Mouse (Mus musculus): ENCODE measurements around the gene Cd68. TPM values are rescaled to one million over a fixed set of nuclear protein-coding genes. Genes with fewer than 3 reads are reported as not detected.
A peak's percentile ranks its signal among the peaks of the same experiment; 100 is the strongest.
"Not testable (repeated sequence)": the region's sequence is repeated elsewhere in the genome, so short reads cannot be mapped to it uniquely, and the experiment has no call there.

Gene Cd68
- total RNA-seq (2021), result 10 to 100 TPM; 13.1 to 18.5 TPM
- long read RNA-seq, experiment 1, partial matches to known transcripts, result 0 of 4 reads
- long read RNA-seq, experiment 1, other reads (novel, unspliced or antisense), result 0 of 4 reads
- long read RNA-seq, experiment 2, transcript Cd68-201 (6 exons, 1,230 nt), result major isoform, 8 of 15 reads
- long read RNA-seq, experiment 2, partial matches to known transcripts, result 3 of 15 reads
- long read RNA-seq, experiment 2, other reads (novel, unspliced or antisense), result 1 of 15 reads

DNA sequence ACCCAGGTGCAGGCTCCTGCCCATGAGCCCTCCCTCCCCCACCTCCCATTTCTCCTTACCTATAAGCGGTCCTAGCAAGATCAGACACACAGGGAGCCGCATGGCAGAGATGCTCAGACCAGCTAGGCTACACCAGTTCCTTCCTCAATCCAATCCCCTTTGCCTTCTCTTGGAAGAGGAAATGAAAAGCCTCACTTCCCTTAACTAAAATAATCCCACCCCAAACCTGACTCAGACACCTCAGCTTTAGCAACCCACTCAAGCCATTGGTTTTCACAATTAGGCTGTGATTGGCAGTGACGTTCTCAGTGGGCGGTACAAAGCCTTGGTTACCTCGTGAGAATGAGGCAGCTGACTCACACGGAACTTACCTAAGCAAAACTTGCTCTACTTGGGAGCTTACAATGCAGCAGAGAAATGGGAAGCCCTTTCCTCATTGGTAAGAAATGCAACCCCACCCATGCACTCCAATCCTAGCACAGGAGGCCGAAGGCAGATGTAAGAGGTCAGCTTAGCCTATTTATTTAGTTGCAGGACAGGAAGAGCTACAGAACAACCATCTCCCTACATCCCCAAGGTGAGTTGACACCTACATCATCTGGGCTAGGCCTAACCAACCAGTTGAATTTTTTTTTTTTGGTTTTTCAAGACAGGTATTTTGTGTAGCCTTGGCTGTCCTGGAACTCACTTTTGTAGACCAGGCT is at the start of gene Cd68:
TSS of gene Cd68 (minus strand) at position 193 of the 704 bp plus-strand sequence.
- DNase-seq (ENCODE audit: low spot score in 2 of 2), result peak in 1 of 2 experiments; percentile 82

DNA sequence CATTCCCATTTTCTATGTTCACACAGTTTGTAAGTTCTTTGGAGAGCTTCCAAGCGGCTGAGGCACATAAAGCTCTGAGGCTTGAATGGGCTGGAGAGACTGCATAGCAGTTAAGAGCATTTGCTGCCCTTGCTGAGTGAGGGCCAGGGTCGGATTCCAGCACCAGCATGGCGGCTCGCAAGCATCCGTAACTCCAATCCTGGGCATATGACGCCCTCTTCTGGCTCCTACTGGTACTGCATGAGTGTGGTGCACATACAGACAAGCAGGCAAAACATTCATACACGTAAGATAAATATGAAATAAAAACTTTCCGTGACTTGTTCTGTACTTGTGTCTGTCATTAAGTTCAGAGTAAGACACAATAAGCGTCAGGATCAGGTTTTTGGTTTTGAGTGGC is 49.5 kb upstream of the Cd68 start:
- no peak for DNase-seq (ENCODE audit: low spot score in 2 of 2)

DNA sequence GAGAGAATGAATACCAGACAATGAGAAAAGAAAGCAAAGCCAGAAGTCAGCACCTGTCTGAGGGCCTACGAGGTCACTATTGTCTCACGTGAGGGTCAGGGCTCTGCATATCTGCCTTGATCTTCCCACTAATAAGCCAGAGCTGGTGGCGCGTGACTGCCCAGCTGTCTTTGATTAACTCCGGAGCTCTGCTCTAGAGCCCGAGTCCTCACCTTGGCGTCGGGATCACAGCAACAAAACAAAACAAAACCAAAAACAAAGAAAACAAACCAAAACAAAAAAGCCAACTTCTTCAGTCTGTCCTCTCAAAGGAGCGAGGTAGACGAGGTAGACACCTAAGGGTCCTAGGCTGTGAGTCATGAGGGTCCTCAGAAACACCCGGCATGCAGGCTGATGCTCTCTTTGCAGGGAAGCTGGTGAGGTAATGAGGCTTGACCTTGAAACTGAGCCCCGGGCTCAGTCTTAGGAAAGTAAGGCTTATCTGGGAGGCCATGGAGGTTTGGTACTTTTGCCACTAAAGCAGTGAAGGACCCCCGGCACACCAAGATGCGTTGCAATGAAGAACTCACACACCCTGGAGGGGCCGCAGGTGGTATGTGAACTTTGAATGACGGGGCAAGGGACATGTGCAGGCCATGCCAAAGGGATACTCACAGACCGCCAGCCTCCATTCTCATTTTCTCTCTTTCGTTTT is 48.8 kb upstream of the Cd68 start:
- no peak for DNase-seq (ENCODE audit: low spot score in 2 of 2)

DNA sequence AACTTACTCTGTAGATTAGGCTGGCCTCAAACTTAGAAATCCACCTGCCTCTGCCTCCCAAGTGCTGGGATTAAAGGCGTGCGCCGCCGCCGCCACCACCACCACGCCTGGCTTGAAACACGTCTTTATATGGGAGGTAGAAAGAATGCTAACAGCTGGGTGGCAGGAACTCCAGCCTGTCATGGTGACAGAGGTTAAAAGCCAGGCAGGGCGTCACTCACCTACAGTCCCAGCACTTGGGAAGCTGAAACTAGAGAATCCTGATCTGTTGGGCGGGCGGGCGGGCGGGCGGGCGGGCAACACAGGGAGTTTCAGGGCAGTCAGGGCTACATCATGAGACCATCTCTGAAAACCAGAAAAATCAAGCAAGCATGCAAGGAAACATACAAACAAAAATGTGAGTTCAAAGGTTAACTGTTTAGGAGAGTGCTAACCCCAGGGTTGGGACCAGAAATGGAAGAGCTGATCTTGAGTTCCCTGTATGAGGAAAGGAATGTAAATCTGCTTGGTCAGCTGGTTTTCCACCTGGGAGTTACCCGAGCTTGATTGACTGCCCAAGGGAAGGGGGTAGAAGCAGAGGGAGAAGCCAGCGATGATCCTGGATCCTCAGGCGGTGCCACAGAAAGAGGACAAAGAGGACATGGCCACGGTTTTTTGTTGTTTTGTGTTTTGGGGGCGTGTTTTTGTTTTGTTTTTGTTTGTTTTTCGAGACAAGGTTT is 47.2 kb upstream of the Cd68 start:
- DNase-seq (ENCODE audit: low spot score in 2 of 2), result no peak

DNA sequence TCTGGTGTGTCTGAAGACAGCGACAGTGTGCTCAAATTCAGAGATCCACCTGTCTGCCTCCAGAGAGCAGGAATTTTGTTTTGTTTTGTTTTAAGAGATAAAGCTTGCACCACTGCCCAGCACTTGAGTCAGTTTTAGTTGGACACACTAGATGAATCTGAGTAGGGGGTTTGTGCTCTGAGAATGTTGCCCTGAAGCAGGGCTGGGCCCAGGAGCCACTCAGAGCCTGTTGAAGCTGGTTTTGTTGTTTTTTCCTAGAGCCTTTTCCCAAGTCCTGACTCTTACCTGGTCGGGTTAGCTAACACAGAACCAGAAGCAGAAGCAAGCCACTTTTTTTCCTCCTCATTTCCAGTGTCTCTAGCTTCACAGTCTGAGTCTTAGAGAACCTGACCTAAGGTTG is 45.1 kb upstream of the Cd68 start:
- no peak for DNase-seq (ENCODE audit: low spot score in 2 of 2)

DNA sequence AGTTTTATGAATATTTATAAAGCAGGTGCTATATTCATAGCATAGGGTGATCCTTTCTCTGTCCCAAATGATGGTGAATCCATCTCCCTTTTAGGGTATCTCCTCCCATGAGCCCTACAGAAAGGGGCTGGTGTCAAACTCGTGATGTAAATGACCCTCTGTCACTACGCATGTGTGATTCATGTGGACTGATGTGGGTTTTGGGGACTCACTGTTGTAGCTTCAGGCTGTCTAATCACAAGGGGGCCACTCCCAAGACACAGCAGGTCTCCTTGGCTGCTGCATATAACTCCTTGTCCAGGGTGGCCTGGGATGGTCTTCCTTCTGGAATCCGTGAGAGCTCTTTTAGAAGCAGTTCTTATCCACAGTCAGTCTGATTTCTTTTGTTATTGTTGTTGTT is 44.5 kb upstream of the Cd68 start:
- DNase-seq (ENCODE audit: low spot score in 2 of 2), result no peak

DNA sequence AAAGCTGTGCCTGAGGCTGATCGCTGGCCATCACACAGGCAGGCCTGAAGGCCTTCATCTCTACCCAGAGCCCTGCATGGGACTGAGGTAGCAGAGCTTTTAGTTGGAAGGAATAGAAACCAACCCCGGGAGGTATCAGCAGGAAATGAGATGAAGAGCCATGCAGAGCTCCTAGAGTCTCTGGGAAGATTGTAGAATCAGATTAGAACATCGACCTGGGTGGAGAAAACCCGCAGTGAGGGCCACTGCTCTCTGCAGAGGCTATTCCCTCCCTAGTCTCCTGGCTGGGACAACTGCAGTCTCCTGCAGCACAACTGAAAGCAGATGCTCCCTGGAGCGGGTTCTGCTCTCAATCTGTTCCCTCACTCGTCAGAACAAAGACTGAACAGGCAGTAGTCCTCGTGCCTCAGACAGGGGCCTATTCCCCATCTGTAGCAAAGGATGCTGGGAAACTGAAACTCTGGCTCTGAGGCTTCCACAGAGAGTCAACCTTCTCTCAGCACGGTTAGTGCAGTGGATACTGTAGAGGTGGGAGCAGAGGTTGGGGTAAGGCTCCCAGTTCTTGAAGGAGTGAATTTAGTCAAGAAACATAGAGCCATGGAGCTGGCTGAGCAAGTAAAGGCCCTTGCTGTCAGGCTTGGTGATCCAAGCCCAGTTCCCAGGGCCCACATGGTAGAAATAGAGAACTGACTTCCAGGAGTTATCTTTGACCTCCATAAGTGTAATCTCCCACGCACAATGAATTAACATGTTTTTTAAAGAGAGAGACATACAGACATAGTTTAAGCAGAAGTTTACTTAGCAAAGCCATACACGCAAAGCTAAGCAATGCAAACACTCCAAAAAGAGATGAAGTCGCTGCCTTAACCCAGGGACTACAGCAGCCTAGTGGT is 43.8 kb upstream of the Cd68 start:
- DNase-seq (ENCODE audit: low spot score in 2 of 2), result peak in 1 of 2 experiments; percentile 47

DNA sequence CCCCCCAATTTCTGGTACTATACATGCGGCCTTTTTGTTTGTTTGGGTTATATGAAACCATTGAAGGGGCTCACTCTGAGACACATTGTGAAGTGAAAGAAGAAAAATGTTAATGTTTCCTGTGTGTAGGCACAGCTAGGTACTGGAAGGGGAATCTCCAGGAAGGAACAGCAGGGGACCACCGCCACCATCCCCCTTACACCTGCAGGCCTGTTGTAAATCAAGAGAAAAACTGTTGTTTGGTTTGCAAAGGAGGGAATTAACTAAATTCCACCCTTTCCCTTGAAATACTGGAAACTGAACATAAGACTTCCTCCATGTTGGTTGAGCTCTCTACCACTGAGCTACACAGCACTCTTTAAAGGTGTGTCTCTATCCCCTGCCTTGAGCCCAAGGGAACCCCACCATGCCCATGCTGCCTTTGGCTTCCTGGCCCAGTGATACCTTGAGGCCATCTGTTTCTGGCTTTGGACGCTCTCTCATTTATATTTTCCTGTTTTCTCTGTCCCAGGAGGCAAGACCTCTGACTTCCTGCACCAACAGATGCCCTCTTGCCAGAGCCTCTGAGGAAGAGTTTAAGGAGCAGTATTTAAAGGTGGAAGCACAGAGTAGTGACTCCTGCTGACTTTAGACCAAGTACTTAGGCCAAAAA is 42.8 kb upstream of the Cd68 start:
- no peak for DNase-seq (ENCODE audit: low spot score in 2 of 2)

DNA sequence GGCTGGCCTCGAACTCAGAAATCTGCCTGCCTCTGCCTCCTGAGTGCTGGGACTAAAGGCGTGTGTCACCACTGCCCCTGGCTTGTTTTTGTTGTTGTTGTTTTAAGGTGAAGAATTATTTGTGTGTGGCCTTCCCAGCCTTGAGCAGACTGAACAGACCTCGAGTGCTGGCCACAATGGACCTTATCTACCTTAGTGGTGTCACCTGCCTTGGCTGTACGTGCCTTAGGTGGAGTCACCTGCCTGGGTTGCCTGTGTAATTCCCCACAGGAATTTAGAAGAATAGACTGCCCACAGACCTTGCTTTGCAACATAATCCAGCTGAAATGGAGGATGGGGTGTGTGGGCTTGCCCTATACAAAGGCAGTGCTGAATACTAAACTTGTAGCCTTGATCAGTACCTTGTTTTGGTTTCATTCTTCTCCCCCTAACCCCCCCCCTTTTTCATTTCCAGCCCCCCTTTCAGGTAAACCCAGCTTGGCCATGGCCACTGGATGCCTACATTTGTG is 42.0 kb upstream of the Cd68 start:
- DNase-seq (ENCODE audit: low spot score in 2 of 2), result no peak

DNA sequence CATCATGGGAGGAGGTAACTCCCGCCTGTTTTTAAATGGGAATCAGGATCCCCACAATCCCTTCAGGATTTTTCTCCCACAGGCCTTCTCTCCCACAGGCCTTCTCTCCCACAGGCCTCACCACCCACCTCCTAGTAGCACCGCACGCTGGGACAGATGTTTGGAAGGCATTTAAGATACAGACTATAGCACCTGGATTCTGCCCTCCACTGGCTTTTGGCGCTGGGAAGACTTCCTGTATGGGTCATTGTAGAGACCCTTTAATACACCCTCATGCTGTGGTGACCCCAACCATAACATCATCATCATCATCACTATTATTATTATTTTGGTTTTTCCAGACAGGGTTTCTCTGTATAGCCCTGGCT is 41.5 kb upstream of the Cd68 start:
- DNase-seq (ENCODE audit: low spot score in 2 of 2), result no peak

DNA sequence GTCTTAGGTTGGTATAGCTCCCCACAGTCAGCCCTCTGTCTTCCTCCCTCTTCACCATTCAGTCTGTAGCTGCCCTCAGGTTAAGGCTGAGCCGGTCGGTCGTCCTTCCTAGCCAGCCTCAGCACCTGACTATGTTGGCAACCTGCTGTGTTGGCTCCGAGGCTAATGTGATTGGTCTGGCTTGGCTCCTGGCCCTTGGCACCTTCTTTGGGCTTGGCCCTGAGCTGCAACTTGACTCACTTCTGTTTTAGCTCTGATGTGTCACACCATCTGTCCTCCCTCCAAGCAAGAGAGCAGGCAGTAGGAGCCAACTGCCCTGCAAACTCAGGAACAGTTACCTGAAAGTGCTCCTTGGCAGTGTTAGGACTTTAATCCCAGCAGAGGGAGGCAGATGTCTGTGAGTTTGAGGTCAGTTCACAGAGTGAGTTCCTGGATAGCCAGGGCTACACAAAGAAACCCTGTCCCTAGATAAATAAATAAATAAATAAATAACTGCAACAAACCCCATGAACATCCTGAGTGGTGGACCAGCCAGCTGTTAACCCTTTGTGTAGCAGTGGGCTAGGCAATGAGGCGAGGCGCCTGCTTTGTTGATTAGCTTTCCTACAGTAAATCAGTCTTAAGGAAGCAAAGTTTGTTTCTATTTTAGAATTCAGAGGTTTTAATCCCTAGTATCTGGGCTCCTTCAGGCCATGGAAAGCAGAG is 41.0 kb upstream of the Cd68 start:
- peak in 1 of 2 experiments; percentile 36 for DNase-seq (ENCODE audit: low spot score in 2 of 2)

DNA sequence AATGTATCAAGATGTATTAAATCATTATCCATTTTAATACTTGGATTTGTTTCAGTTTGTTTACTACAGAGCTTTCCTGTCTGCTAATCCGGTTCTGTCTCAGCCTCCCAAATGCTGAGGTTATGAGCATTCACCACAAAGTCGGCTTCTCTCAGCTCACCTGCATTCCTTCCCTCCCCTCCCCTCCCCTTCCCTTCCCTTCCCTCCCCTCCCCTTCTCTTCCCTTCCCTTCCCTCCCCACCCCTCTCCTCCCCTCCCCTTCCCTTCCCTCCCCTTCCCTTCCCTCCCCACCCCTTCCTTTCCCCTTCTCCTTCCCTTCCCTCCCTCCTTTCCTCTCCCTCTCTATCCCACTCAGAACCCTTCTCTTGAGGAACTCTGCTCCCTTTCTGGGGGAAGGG is 38.7 kb upstream of the Cd68 start:
- DNase-seq (ENCODE audit: low spot score in 2 of 2), result no peak

DNA sequence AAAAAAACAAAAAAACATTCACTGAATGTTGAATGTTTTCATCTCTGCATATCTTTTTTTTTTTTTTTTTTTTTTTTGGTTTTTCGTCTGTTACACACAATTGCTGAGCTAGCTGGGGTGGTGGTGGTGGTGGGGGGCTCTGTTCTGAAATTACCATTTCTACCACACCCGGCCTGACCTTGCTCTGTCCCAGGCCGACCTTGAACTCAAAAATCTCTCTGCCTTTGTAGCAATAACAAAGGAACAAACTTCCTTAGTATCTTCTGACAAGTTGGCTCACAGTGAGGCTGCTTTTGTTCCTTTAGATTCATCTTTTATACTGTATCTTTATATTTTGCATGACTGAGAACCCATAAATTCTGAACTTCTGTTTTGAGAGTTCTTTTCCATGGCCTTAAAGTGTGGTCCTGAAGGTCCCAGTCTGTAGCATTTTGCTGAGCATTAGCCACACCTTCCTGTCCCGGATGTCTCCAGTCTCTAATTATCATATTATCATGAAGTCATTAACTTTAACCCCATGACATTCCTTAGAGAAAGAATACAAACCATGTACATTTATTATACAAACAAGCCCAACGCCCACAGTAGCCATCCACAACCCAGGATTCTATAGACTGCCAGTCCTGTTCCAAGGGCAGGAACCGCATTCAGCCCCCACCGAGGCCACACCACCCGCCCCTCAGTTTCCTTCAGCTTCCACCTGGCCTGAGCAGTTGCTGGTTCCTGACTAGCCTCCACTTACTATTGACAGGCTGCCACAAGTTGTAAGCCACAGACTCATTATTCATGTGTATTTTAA is 38.1 kb upstream of the Cd68 start:
- no peak for DNase-seq (ENCODE audit: low spot score in 2 of 2)

DNA sequence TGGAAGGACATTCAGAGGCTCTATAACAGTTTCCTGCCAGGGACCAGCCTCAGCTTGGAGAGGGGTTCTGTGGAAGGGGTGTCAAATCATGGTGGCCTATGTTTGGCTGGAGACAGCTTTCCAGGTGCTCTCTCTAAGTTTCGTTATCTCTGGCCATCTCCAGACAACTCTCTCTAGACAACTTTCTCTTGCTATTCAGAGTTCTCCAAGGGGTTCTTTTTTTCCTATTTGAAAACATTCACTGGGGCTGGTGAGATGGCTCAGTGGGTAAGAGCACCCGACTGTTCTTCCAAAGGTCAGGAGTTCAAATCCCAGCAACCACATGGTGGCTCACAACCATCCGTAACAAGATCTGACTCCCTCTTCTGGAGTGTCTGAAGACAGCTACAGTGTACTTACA is 37.4 kb upstream of the Cd68 start:
- not testable (repeated sequence) for DNase-seq (ENCODE audit: low spot score in 2 of 2)

DNA sequence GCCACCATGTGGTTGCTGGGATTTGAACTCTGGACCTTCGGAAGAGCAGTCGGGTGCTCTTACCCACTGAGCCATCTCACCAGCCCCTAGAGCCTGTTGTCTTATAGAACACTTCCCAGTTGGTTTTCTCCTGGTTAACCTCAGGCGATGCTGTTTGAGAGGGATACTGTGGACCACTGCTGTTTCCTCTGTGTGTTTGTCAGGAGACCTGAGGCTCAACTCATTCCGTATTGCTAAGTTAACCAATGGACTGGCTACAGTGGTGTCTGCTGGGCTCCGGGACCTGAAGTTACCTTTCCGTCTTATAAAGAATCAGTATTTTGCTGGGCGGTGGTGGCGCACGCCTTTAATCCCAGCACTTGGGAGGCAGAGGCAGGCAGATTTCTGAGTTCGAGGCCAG is 36.9 kb upstream of the Cd68 start:
- not testable (repeated sequence) for DNase-seq (ENCODE audit: low spot score in 2 of 2)

DNA sequence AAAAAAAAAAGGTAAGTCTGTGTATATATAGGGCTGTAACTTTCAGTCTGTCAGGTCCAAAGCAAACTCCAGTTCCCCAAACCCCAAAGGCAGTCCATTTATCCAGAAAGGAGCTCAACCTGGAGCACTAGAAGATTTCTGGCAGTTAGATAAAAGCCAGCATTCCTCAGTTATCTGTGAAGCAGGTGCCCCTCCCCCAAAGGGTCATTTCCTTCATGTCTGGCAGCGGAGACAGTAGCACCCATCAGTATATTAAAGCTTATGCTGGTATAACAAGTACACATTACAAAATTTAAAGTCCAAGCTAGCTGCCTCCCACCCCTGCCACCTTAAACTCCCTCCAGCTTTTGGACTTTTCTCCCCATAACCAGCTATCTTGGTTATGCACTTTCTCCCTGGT is 33.6 kb upstream of the Cd68 start:
- no peak for DNase-seq (ENCODE audit: low spot score in 2 of 2)

DNA sequence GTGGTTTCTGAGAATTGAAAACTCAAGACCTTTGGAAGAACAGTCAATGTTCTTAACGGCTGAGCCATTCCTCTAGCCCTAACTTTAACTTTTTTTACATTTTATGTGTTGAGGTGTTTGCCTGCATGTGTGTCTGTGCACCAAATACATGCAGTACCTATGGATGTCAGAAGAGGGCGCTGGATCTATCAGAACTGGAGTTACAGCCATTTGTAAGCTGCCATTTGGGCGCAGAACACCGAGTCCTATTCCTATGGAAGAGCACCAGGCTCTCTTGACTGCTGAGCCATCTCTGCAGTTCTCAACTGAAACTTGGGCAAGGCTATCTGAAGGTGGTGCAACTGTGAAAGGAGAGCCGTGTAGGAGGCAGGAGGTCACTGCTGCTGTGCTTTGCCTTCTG is 32.6 kb upstream of the Cd68 start:
- no peak for DNase-seq (ENCODE audit: low spot score in 2 of 2)

DNA sequence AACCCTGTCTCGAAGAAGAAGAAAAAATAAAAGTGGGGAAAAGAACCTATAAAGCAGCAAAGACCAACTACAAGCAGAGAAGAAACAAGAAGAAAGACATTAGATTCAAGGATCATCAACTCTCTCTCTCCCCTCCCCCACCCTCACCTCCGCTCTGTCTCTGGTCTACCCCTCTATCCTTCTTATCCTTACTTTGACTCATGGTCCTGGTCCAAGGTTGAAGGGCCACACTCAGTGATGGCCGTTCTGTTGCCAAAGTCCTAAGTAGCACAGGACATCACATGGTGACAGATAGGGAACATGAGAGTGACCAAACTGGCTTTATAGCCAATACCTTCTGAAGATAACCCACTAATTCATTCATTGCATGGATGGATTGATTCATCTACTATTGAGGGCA is 31.4 kb upstream of the Cd68 start:
- DNase-seq (ENCODE audit: low spot score in 2 of 2), result no peak

Measured in layer of hippocampus, postnatal 14 days (tissue).